Mouse (Mus musculus): ENCODE results near the gene 1810010D01Rik. TPM values are rescaled to one million over a fixed set of nuclear protein-coding genes. Genes with fewer than 3 reads are reported as not detected.

The 1810010D01Rik gene
- 0.69 and 2.1 TPM in 2 replicates for polyA plus RNA-seq (2014; fragmentation: Nextera tagmentation; extraction: Ambion mirVana)

DNA sequence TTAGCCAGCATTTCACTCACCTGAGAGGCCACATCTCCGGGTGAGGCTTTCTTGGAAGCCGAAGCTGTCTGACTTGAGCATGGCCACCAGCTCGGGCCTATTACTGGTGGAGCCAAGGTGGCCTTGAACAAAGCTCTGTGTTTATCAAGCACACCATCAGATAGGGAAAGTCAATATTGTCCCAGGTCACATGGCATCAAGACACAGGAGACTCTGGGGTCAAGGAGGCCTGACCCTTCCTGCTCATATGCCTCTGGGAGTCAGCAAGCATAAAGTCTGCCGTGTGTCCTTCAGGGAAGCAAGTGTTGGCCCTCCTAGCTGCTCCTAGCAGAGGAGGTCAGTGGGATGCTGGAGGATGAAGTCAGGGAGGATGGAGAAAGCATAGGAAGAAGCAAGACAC, at the start of gene 1810010D01Rik:
Gene 1810010D01Rik, minus strand, starts transcription at position 114 of the 400 bp plus-strand sequence.
- Histone ChIP-seq H3K36me3 (ENCODE audit: control insufficient read depth, insufficient read depth, low read length) (no peaks in the 10 kb centered on the region), H3K4me1 (replicated peaks; ENCODE audit: control insufficient read depth, insufficient read depth, low read length) (peaks cover 27% of the 10 kb centered on the region), H3K9me3 (ENCODE audit: control insufficient read depth, low read length) (no peaks in the 10 kb centered on the region), H3K4me3 (ENCODE audit: low read depth, low read length) (no peak within 1 kb of the TSS), H3K27me3 (replicated peaks; ENCODE audit: control insufficient read depth, insufficient read depth, low read length) (no peaks in the 10 kb centered on the region), H3K27ac (ENCODE audit: low read depth) (peak within 1 kb of the TSS; percentile 97), H3K4me2 (ENCODE audit: low read length) (no peak within 1 kb of the TSS), H3K9ac (ENCODE audit: low read length) (peak within 1 kb of the TSS; percentile 63; the same call in 1 of the 2 replicates)
- WGBS: 69% methylated on average over 4 of the region's 4 CpGs
- DNase-seq (ENCODE audit: low spot score) (no peak), ATAC-seq (replicated peaks; ENCODE audit: low FRiP score, low TSS enrichment, low read depth) (no peak)

DNA sequence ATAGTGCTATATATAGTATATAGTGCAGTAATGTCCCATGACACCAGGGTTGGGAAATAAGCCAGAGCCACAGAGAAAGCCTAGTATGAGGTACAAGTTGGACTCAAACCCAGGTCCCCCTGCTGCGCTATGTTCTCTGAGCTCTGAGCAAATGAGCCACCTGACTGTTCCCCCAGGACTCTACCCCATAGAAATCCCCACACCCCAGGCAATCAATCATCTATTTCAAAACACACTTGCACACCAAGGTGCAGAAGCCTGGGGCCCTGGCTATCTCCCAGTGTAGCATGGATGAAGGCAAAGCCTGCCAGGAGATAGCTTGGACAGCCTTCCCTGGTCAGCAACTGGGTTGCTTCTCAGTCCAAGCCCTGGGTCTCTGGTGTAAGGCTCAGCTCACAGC, 48.2 kb upstream of the 1810010D01Rik start:
- H3K9ac ChIP-seq (ENCODE audit: low read length): no peak overlapping the region
- no peak for ATAC-seq (replicated peaks; ENCODE audit: low FRiP score, low TSS enrichment, low read depth)
- no peaks in the 10 kb centered on the region for H3K27me3 ChIP-seq (replicated peaks; ENCODE audit: control insufficient read depth, insufficient read depth, low read length)
- no peak overlapping the region for H3K4me2 ChIP-seq (ENCODE audit: low read length)
- 0 out of 2 replicates have a peak, but pooled peaks cover 2% of the 10 kb centered on the region for H3K4me1 ChIP-seq (replicated peaks; ENCODE audit: control insufficient read depth, insufficient read depth, low read length)
- H3K9me3 ChIP-seq (ENCODE audit: control insufficient read depth, low read length): no peaks in the 10 kb centered on the region
- peaks cover 40% of the 10 kb centered on the region for H3K36me3 ChIP-seq (ENCODE audit: control insufficient read depth, insufficient read depth, low read length)
- no peak overlapping the region for H3K27ac ChIP-seq (ENCODE audit: low read depth)
- no peak for DNase-seq (ENCODE audit: low spot score)
- no peak overlapping the region for H3K4me3 ChIP-seq (ENCODE audit: low read depth, low read length)
- WGBS: 81% methylated on average over 1 of the region's 1 CpGs

DNA sequence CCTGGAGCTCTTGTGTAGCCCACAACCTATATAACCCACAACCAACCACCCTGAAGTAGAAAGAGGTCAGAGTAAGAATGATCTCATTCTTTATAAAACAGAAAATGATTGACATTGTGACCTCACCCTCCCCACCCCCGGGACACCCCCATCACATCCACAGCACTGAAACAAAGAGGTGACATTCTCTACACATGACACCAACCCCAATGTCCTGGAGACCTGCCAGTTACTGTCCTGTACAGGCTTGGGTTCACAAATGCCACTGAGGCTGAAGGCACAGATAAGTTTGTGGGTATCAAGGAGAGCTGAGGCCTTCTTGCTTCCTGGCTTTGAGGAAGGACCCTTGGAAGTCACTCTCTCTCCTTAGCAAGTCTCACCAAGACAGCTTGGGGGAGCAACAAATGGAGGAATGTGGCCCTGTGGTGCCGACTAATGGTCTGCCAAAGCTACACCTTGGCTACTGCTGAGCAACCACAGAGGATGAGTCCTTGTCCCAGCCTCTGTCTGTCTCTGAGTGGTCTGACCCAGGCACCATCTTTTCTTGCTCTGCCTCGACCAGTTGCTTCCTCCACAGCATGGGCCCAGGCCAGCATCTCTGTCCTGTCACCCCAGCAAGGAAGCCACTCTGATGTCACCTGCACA, 46.2 kb upstream of the 1810010D01Rik start:
- ATAC-seq (replicated peaks; ENCODE audit: low FRiP score, low TSS enrichment, low read depth) (no peak), DNase-seq (ENCODE audit: low spot score) (no peak)
- no peaks in the 10 kb centered on the region for H3K27me3 ChIP-seq (replicated peaks; ENCODE audit: control insufficient read depth, insufficient read depth, low read length)
- H3K9ac ChIP-seq (ENCODE audit: low read length): no peak overlapping the region
- H3K4me2 ChIP-seq (ENCODE audit: low read length): no peak overlapping the region
- H3K36me3 ChIP-seq (ENCODE audit: control insufficient read depth, insufficient read depth, low read length): peaks cover 29% of the 10 kb centered on the region
- 0 out of 2 replicates have a peak, but pooled peaks cover 2% of the 10 kb centered on the region for H3K4me1 ChIP-seq (replicated peaks; ENCODE audit: control insufficient read depth, insufficient read depth, low read length)
- no peak overlapping the region for H3K27ac ChIP-seq (ENCODE audit: low read depth)
- 53% methylated on average over 3 of the region's 3 CpGs for WGBS
- no peaks in the 10 kb centered on the region for H3K9me3 ChIP-seq (ENCODE audit: control insufficient read depth, low read length)
- no peak overlapping the region for H3K4me3 ChIP-seq (ENCODE audit: low read depth, low read length)

DNA sequence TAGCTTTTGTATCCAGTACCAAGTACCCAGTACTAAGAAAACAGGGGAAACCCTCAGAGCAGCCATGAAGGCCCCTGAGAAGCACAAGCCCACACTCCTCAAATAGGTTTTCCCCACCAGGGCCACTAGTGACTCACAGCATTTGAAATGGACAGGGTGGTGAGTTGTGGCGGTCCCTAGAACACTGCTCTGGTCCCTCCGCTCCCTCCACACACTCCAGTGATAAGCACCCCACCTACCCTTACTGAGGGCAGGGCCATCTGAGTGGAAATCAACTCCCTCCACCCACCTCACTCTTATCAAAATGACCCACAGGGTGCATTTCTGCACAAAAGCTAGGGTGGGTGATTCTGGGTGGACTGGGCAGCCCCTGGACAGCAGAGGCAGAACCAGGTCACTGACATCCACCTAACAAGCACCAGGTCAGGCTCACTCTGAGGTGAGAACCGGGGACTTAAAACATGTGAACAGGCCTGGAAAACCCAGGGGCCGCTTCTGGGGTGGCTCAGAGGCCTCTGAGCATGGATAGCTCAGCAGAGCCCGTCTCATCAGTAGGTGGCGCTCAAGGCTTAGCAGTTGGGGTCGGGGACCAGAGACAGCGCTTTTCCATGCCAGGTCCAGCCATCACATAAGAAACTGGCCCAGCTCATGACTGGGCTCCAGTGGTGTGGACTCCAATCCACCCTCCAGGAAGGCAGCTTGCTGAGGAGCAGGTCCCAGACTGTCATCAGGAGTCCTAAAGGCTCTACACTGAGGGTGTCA, 45.0 kb upstream of the 1810010D01Rik start:
- Histone ChIP-seq H3K27ac (ENCODE audit: low read depth) (no peak overlapping the region), H3K9me3 (ENCODE audit: control insufficient read depth, low read length) (no peaks in the 10 kb centered on the region), H3K4me2 (ENCODE audit: low read length) (no peak overlapping the region), H3K27me3 (replicated peaks; ENCODE audit: control insufficient read depth, insufficient read depth, low read length) (no peaks in the 10 kb centered on the region), H3K4me1 (replicated peaks; ENCODE audit: control insufficient read depth, insufficient read depth, low read length) (0 out of 2 replicates have a peak, but pooled peaks cover 2% of the 10 kb centered on the region), H3K4me3 (ENCODE audit: low read depth, low read length) (no peak overlapping the region), H3K9ac (ENCODE audit: low read length) (no peak overlapping the region), H3K36me3 (ENCODE audit: control insufficient read depth, insufficient read depth, low read length) (peaks cover 24% of the 10 kb centered on the region)
- ATAC-seq (replicated peaks; ENCODE audit: low FRiP score, low TSS enrichment, low read depth): peak; percentile 74; the same call in 1 of the 2 replicates
- 26% methylated on average over 8 of the region's 8 CpGs for WGBS
- DNase-seq (ENCODE audit: low spot score): peak; percentile 91

DNA sequence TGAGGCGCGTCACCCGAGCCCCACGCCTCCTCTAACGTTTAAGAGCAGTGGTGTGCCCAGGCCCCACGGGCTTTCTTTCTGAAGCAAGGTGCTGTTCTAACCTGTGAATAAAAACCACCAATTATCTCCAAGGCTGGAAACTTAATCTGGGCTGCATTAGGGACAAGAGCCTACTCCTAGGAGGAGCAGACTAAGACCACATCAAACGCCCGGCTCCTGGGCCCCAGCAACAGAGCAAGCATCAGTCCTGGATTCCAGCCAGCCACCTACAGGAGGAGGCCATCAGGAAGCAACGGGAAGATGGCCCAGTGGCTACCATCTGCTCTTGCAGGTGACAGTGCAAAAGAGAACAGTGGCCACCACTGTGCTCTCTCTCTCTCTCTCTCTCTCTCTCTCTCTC, 42.3 kb upstream of the 1810010D01Rik start:
- no peak overlapping the region for H3K27ac ChIP-seq (ENCODE audit: low read depth)
- peaks cover 10% of the 10 kb centered on the region for H3K36me3 ChIP-seq (ENCODE audit: control insufficient read depth, insufficient read depth, low read length)
- no peaks in the 10 kb centered on the region for H3K27me3 ChIP-seq (replicated peaks; ENCODE audit: control insufficient read depth, insufficient read depth, low read length)
- no peak overlapping the region for H3K4me3 ChIP-seq (ENCODE audit: low read depth, low read length)
- 0 out of 2 replicates have a peak, but pooled peaks cover 2% of the 10 kb centered on the region for H3K4me1 ChIP-seq (replicated peaks; ENCODE audit: control insufficient read depth, insufficient read depth, low read length)
- no peak overlapping the region for H3K4me2 ChIP-seq (ENCODE audit: low read length)
- no peak for ATAC-seq (replicated peaks; ENCODE audit: low FRiP score, low TSS enrichment, low read depth)
- no peak for DNase-seq (ENCODE audit: low spot score)
- H3K9ac ChIP-seq (ENCODE audit: low read length): no peak overlapping the region
- WGBS: 75% methylated on average over 9 of the region's 9 CpGs
- H3K9me3 ChIP-seq (ENCODE audit: control insufficient read depth, low read length): no peaks in the 10 kb centered on the region

DNA sequence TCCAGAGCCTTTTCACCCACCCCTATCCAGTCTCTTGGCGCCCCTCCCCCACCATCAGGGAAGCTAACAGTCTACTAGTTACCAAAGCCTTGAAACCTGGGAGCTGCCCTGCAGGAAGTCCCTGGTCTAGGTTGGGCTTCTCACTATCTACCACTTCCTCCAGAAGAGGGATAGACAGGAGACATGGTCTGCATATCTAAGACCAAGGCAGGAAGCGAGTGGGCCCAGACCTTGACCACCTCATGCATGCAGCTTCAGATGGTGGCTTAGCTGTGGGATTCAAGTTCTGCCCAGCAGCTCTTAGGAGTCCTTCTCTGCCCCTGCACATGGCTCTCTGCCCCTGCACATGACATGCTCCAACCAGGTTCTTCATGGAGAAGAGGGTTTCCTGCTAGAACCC, 41.0 kb upstream of the 1810010D01Rik start:
- ATAC-seq (replicated peaks; ENCODE audit: low FRiP score, low TSS enrichment, low read depth) (no peak), DNase-seq (ENCODE audit: low spot score) (no peak)
- H3K27me3 ChIP-seq (replicated peaks; ENCODE audit: control insufficient read depth, insufficient read depth, low read length): no peaks in the 10 kb centered on the region
- H3K9ac ChIP-seq (ENCODE audit: low read length): no peak overlapping the region
- 0 out of 2 replicates have a peak, but pooled peaks cover 2% of the 10 kb centered on the region for H3K4me1 ChIP-seq (replicated peaks; ENCODE audit: control insufficient read depth, insufficient read depth, low read length)
- H3K9me3 ChIP-seq (ENCODE audit: control insufficient read depth, low read length): no peaks in the 10 kb centered on the region
- no peak overlapping the region for H3K4me3 ChIP-seq (ENCODE audit: low read depth, low read length)
- WGBS: 83% methylated on average over 2 of the region's 2 CpGs
- H3K36me3 ChIP-seq (ENCODE audit: control insufficient read depth, insufficient read depth, low read length): peaks cover 2% of the 10 kb centered on the region; the same call in 1 of the 2 replicates
- H3K27ac ChIP-seq (ENCODE audit: low read depth): no peak overlapping the region
- H3K4me2 ChIP-seq (ENCODE audit: low read length): no peak overlapping the region

DNA sequence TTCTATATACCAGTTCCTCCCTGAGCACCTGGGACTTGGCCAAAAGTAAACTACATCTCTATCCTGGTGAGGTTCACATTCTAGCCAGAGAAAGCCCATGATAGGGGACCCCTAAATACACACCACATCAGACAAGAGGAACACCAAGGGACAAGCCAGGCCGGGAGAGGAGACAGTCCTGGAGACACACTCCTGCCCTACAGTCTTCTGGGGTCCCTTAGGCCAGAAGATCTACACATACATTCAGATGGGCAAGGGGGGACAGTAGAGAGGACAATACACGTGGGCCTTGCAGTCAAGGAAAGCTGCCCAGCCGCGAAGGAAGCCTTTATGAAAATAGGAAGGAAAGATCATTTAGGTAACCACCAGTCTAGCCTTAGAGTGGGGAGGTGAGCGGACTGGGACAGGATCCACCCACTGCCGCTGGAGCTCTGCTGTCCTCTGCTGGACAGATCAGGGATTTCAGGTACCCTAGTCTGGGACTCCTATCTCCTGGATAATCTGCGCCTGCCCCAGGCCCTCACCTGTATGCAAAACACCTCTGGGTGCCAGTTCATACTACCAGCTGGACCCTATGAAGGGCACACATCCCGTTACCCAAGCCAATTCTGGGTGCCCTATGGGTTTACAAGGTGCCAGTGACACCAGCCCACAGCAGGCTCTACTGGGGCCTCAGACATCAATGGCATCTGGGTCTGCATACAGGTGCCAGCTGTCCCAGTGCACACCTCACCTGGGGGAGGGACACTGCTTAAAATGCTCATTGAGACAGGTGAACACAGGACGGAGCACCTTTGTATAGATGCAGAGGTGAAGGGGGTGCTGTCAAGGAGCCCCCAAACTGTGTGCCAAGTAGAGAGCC, 35.2 kb upstream of the 1810010D01Rik start:
- no peak overlapping the region for H3K4me2 ChIP-seq (ENCODE audit: low read length)
- no peaks in the 10 kb centered on the region for H3K36me3 ChIP-seq (ENCODE audit: control insufficient read depth, insufficient read depth, low read length)
- no peak overlapping the region for H3K4me3 ChIP-seq (ENCODE audit: low read depth, low read length)
- WGBS: 10% methylated on average over 9 of the region's 9 CpGs
- no peaks in the 10 kb centered on the region for H3K9me3 ChIP-seq (ENCODE audit: control insufficient read depth, low read length)
- no peak overlapping the region for H3K27ac ChIP-seq (ENCODE audit: low read depth)
- no peak overlapping the region for H3K9ac ChIP-seq (ENCODE audit: low read length)
- DNase-seq (ENCODE audit: low spot score) (peak; percentile 94), ATAC-seq (replicated peaks; ENCODE audit: low FRiP score, low TSS enrichment, low read depth) (peak; percentile 71)
- H3K27me3 ChIP-seq (replicated peaks; ENCODE audit: control insufficient read depth, insufficient read depth, low read length): no peaks in the 10 kb centered on the region; the same call in 1 of the 2 replicates
- H3K4me1 ChIP-seq (replicated peaks; ENCODE audit: control insufficient read depth, insufficient read depth, low read length): 0 out of 2 replicates have a peak, but pooled peaks cover 5% of the 10 kb centered on the region

DNA sequence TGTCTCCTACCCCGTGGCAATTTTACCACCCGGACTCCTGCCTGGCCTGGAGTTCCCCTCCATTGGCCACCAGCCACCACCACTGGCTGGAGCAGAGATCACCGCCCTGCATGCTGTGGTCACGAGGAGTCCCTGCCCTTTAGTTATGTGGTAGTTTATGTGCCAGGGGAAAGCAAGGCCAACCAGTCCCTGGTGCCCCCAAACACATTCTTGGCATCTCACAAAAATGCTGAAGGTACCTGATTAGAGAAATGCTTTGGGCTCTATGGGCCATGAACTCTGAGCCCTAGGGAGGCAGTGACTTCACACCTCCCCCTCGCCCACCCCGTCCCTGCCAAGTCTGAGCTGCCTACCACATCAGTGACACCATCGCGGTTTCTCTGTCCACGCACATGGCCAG, 34.1 kb upstream of the 1810010D01Rik start:
- Histone ChIP-seq H3K4me3 (ENCODE audit: low read depth, low read length) (no peak overlapping the region), H3K9me3 (ENCODE audit: control insufficient read depth, low read length) (no peaks in the 10 kb centered on the region), H3K9ac (ENCODE audit: low read length) (no peak overlapping the region), H3K27me3 (replicated peaks; ENCODE audit: control insufficient read depth, insufficient read depth, low read length) (no peaks in the 10 kb centered on the region; the same call in 1 of the 2 replicates), H3K4me2 (ENCODE audit: low read length) (no peak overlapping the region), H3K4me1 (replicated peaks; ENCODE audit: control insufficient read depth, insufficient read depth, low read length) (0 out of 2 replicates have a peak, but pooled peaks cover 5% of the 10 kb centered on the region), H3K27ac (ENCODE audit: low read depth) (no peak overlapping the region), H3K36me3 (ENCODE audit: control insufficient read depth, insufficient read depth, low read length) (no peaks in the 10 kb centered on the region)
- no peak for DNase-seq (ENCODE audit: low spot score)
- WGBS: 82% methylated on average over 9 of the region's 9 CpGs
- ATAC-seq (replicated peaks; ENCODE audit: low FRiP score, low TSS enrichment, low read depth): no peak

Measured in intestine, embryonic 14.5 days (tissue).